Mouse (Mus musculus): ENCODE measurements around the gene Mov10. TPM values are rescaled to one million over a fixed set of nuclear protein-coding genes. Genes with fewer than 3 reads are reported as not detected.

The Mov10 gene
- polyA plus RNA-seq, 1 experiment from 2014 or later: 74.9 TPM

DNA sequence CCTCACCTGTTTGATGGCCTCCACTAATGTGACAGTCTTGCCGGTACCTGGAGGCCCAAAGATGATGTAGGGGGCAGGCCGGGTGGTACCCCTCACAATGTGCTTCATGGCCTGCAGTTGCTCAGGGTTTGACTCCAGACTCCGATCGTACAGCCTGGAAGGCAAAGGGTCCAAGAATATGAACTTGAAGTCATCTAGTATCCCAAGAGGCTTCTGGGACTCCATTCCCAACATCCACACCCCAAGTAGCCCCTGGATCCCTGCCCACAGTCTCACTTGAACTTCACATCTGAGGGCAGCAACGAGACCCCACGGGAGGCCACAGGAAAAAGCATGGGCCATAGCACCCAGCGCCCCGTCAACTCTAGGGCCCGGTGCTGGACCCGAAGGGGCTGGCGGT is 17.7 kb downstream of the Mov10 start:
- Histone ChIP-seq H3K4me1 (peaks cover 9% of the 10 kb centered on the region), H3K4me2 (replicated peaks) (no peak overlapping the region), H3K36me3 (peaks cover 88% of the 10 kb centered on the region), H3K4me3 (no peak overlapping the region), H3K27me3 (no peaks in the 10 kb centered on the region), H3K9me3 (no peaks in the 10 kb centered on the region), H3K9ac (no peak overlapping the region), H3K27ac (no peak overlapping the region)
- WGBS: 93% methylated on average over 11 of the region's 11 CpGs
- no peak for ATAC-seq (ENCODE audit: low FRiP score, low read depth)

DNA sequence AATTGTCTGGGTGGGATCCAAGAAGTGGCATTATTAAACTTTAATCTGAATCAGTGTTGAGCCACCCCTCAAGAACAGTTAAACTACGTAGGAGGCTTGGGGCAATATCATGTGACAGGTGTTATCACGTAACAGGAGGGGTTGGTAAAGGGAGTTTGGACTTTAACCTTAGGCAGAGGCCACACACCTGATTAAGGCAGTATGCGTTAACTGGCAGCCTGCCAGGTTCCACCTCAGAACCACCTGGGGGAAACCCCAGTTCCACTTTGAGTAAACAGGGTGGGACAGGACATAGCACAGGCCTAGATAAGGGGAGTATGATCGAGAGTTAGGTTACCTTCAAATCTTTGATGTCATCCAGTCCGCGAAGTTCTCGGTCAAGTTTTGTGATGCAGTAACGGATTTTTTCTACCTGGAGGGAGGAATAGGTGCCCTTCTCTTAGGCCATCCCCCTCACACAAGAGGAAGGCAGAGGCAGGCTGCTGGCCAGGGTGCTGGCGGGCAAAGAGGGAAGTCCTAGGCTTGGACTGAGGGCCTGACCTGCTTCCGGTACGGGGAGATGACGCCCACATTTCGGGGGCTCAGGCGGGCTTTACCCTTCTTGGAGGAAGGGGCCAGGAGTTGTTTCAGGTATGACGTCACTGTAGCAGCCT is 21.8 kb downstream of the Mov10 start:
- no peaks in the 10 kb centered on the region for H3K27me3 ChIP-seq
- H3K9me3 ChIP-seq: no peaks in the 10 kb centered on the region
- H3K4me3 ChIP-seq: no peak overlapping the region
- 77% methylated on average over 15 of the region's 15 CpGs for WGBS
- H3K9ac ChIP-seq: no peak overlapping the region
- ATAC-seq (ENCODE audit: low FRiP score, low read depth): no peak
- no peak overlapping the region for H3K27ac ChIP-seq
- no peak overlapping the region for H3K4me2 ChIP-seq (replicated peaks)
- peaks cover 50% of the 10 kb centered on the region for H3K4me1 ChIP-seq
- H3K36me3 ChIP-seq: peaks cover 92% of the 10 kb centered on the region

DNA sequence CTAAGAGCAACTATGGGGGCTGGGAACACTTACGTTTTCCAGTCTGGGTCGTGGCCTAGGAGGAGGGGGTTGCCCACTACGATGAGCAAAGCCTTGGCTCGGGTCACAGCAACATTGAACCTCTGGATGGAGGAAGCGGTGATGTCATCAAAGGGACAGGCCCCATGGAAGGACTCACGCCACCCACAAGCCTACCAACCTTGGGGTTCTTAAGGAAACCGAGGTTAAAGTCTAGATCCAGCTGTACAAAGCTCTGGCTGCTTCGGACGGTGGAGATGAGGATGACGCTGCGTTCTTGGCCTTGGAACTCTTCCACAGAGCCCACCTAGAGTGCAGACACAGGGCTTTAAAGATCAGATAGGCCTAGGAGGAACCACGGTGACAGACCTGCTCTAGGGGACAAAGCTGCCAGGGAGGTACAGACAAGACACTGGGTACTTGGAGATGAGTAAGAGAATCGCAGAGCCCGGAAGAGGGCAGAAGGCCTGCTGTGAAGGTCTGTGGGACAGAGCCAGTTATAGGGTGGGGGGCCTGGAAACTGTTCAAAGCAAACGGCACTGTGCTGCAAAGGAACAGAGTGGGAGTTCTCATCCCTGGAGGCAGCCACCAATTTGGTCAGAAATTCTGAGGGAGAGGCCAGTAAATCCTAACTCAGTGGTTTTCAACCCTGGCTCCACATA is 22.6 kb downstream of the Mov10 start:
- WGBS: 64% methylated on average over 15 of the region's 15 CpGs
- Histone ChIP-seq H3K27me3 (no peaks in the 10 kb centered on the region), H3K27ac (peak overlapping the region; percentile 87), H3K4me3 (no peak overlapping the region), H3K9ac (no peak overlapping the region), H3K4me2 (replicated peaks) (no peak overlapping the region), H3K9me3 (no peaks in the 10 kb centered on the region), H3K4me1 (peaks cover 58% of the 10 kb centered on the region), H3K36me3 (peaks cover 86% of the 10 kb centered on the region)
- ATAC-seq (ENCODE audit: low FRiP score, low read depth): no peak

DNA sequence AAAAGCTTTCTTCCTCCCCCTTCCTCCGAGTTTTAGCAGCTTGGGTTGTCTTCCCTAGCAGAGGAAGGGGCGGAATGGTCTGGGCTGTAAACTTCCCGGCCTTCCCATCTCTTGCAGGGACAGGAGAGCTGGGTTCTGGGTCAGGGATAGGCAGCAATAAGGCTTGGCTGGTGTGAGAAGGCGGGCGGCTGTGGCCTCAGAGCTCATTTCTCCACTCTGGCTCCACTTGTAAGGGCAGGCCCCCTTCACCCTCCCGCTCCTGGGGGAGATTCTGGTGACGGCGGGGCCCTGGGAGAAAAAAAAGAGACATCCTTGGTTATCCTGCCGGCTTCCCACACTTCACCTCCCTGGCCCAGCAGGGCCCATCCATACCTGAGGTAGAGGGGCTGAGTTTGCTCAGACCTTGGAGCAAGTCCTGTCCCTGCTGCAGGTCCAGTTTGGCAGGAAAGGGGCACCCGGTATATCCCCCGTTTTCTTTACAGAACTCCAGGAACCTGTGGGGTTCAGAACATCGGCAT is 23.4 kb downstream of the Mov10 start:
- WGBS: 50% methylated on average over 12 of the region's 12 CpGs
- Histone ChIP-seq H3K4me3 (no peak overlapping the region), H3K36me3 (peaks cover 78% of the 10 kb centered on the region)

DNA sequence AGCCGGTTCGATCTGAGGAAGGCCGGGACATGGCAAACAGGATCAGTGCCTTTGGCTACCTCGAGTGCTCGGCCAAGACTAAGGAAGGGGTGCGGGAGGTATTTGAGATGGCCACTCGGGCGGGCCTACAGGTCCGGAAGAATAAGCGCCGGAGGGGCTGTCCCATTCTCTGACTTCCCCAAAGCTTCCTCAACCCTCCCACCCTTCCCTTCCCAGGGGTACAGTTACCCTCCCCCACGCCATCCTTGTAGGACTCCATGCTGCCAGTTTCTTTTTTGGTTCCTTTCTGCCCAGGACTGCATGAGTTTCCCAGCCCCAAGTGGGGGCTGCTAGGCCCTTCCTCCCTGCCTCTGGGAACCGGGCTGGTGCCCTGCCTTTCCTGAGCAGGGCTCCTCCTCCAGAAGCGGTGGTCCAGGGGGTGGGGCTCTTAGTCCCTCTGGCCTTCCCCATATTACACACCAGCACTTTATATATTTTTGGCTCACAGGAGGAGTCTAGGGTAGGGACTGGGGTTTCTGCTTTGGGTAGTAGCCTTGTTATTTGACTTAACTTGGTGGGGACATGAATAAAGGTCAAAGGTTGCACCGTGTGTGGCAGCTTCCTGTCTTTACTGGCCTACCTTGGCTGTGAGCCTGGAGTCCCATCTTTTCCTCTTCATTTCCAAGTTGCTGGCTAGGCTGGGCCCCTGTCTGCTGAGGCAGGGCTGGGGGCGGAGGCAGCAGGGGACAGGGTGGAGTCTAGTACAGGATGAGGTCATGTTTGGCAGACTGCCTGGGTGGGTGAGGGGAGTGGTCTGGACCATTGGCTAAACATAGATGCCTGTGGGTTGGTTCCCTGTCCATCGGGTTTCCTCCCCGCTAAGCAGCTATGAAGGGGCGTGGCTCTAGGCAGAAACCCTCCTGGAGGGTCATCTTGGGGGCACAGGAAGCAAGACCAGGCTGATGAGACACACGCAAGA is 24.2 kb downstream of the Mov10 start:
- Histone ChIP-seq H3K27ac (peak overlapping the region; percentile 87), H3K4me2 (replicated peaks) (peak overlapping the region; percentile 41), H3K36me3 (peaks cover 69% of the 10 kb centered on the region), H3K4me3 (no peak overlapping the region), H3K9ac (peak overlapping the region; percentile 55; the same call in 1 of the 2 replicates), H3K9me3 (no peaks in the 10 kb centered on the region), H3K4me1 (peaks cover 72% of the 10 kb centered on the region), H3K27me3 (no peaks in the 10 kb centered on the region)
- 54% methylated on average over 20 of the region's 20 CpGs for WGBS
- ATAC-seq (ENCODE audit: low FRiP score, low read depth): peak; percentile 86

More for the DNA sequence above, 23.4 kb downstream of the Mov10 start:
- no peaks in the 10 kb centered on the region for H3K9me3 ChIP-seq
- no peaks in the 10 kb centered on the region for H3K27me3 ChIP-seq
- H3K4me2 ChIP-seq (replicated peaks): peak overlapping the region; percentile 41; the same call in 1 of the 2 replicates
- H3K9ac ChIP-seq: peak overlapping the region; percentile 31; the same call in 1 of the 2 replicates
- H3K4me1 ChIP-seq: peaks cover 66% of the 10 kb centered on the region
- H3K27ac ChIP-seq: peak overlapping the region; percentile 87
- no peak for ATAC-seq (ENCODE audit: low FRiP score, low read depth)

DNA sequence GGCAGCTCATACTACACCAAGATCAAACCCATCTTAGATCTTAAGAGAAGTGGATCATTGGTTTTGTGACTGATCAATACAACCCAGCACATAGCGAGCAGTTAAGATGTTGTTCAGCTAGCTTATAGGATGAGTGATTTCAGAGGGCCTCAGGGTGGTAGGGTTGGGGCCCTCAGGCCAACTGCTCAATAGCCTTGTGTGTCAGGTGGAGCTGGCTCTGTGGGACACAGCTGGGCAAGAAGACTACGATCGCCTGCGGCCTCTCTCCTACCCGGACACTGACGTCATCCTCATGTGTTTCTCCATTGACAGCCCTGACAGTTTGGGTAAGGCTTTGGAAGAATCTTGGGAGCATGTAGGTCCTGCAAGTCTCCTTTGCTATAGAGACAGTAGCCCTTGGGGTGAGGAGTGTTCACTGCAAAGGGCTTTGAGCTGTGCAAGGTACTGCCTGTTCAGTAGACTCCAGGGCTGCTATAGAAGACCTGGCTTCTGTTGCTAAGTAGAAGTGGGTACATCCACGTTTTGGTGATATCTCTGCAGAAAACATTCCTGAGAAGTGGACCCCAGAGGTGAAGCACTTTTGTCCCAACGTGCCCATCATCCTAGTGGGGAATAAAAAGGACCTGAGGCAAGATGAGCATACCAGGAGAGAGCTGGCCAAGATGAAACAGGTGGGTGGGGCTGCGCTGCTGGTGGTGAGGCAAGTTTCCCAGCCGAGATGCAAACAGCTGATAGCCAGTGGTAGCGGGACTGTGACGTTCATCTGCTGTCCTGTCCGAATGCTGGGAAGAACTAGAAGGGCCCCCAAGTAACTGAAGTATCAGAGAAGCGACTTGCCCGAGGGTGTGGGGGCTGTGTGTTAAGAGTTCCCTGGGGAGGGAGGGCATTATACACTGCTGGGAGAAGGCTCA is 25.7 kb downstream of the Mov10 start:
- peaks cover 61% of the 10 kb centered on the region for H3K36me3 ChIP-seq

DNA sequence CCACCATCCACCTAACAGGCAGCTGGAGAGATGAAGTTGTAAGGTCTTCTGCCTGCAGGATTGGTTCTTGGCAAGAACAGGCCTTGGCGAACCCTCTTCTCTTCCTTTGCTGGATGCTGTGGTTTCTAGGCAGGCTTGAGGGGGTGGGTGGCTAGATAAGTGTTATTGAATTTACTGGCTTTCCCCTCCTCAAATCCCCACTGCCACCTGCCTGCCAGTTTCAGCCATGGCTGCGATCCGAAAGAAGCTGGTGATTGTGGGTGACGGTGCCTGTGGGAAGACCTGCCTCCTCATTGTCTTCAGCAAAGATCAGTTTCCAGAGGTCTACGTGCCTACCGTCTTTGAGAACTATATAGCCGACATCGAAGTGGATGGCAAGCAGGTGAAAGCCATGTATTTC is 26.7 kb downstream of the Mov10 start:
- ATAC-seq (ENCODE audit: low FRiP score, low read depth): no peak
- Histone ChIP-seq H3K27me3 (no peaks in the 10 kb centered on the region), H3K36me3 (peaks cover 51% of the 10 kb centered on the region), H3K4me1 (peaks cover 72% of the 10 kb centered on the region), H3K9me3 (no peaks in the 10 kb centered on the region), H3K27ac (peak overlapping the region; percentile 90; the same call in 1 of the 2 replicates), H3K4me3 (peak overlapping the region; percentile 78), H3K9ac (0 out of 2 replicates have a peak overlapping the region, but pooled peaks have one; percentile 85), H3K4me2 (replicated peaks) (peak overlapping the region; percentile 91)
- WGBS: 87% methylated on average over 8 of the region's 8 CpGs

More for the DNA sequence above, 25.7 kb downstream of the Mov10 start:
- 71% methylated on average over 15 of the region's 15 CpGs for WGBS
- no peak overlapping the region for H3K9ac ChIP-seq
- H3K4me2 ChIP-seq (replicated peaks): no peak overlapping the region
- no peaks in the 10 kb centered on the region for H3K27me3 ChIP-seq
- H3K27ac ChIP-seq: no peak overlapping the region
- ATAC-seq (ENCODE audit: low FRiP score, low read depth): no peak
- H3K9me3 ChIP-seq: no peaks in the 10 kb centered on the region
- H3K4me1 ChIP-seq: peaks cover 72% of the 10 kb centered on the region
- no peak overlapping the region for H3K4me3 ChIP-seq

DNA sequence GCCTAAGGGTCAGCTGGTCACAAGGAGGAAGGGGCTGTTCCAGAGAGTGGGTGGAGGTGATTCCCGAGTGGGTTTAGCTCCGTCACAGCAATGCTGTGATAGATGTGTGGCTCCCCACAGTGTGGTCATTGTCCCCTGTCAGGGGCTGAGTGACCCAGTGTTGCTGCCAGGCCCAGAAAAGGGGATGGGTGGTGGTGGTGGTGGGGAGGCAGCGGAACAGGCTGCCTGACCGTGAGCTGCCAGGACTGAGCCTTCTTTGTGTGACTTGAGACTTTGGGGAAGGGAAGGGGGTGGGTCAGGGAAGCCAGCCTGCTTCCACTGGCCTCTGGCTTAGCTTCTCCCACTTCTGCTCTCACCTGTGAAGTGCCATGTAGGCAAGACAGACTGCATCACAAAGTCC is 27.3 kb downstream of the Mov10 start:
- H3K27me3 ChIP-seq: peaks cover under 1% of the 10 kb centered on the region; the same call in 1 of the 2 replicates
- H3K4me1 ChIP-seq: peaks cover 66% of the 10 kb centered on the region
- peak overlapping the region; percentile 90 for H3K27ac ChIP-seq
- H3K4me3 ChIP-seq: peak overlapping the region; percentile 78
- peak overlapping the region; percentile 85 for H3K9ac ChIP-seq
- ATAC-seq (ENCODE audit: low FRiP score, low read depth): no peak
- no peaks in the 10 kb centered on the region for H3K9me3 ChIP-seq
- WGBS: 16% methylated on average over 4 of the region's 4 CpGs
- H3K36me3 ChIP-seq: peaks cover 45% of the 10 kb centered on the region
- peak overlapping the region; percentile 91 for H3K4me2 ChIP-seq (replicated peaks)

- ATAC-seq (ENCODE audit: low FRiP score, low read depth): peak; percentile 39
- WGBS: 8% methylated on average over 6 of the region's 6 CpGs
- peaks cover 39% of the 10 kb centered on the region for H3K36me3 ChIP-seq
- H3K4me2 ChIP-seq (replicated peaks): peak overlapping the region; percentile 91
- peak overlapping the region; percentile 85 for H3K9ac ChIP-seq
- H3K27ac ChIP-seq: peak overlapping the region; percentile 90
- peak overlapping the region; percentile 78 for H3K4me3 ChIP-seq
- H3K27me3 ChIP-seq: peaks cover 6% of the 10 kb centered on the region
- no peaks in the 10 kb centered on the region for H3K9me3 ChIP-seq
- peaks cover 60% of the 10 kb centered on the region for H3K4me1 ChIP-seq
These were observed 27.9 kb downstream of the Mov10 start for GRCm38 (mm10) chr3:104790401-104790937.

DNA sequence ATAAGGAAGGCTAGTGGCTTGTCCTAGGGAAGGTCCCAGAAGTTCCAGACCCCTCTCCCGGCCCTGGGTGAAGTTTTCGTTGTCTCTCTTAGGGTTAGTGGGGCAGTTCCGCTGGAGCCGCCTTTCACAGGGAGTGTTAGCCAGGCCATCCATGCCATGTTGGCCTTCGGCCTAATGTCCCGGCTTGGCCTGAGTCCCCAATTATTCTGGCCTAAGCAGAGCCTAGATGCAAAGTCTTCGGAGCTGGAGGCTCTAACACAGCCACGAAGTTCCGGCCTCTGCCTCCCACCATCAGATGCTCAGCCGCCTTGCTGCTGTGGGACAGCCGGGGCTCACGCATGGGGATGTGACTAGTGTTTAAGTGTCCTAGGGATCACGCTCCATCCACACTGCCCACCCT is 28.5 kb downstream of the Mov10 start:
- no peak for ATAC-seq (ENCODE audit: low FRiP score, low read depth)
- 15% methylated on average over 13 of the region's 13 CpGs for WGBS
- peaks cover 54% of the 10 kb centered on the region for H3K4me1 ChIP-seq

DNA sequence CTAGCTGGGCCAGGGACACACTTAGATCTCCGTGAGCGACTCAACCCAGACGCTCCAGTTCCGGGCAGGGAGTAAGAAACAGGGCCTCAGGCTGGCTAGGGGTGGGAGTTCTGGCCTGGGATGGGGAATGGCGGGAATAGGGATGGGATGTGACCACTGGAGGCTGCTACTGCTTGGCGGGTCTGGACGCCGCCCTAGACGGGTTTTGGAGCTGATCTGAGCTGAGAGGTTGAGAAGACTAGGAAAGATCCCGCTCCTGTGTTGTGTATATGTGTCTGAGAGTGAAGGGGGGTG is 29.1 kb downstream of the Mov10 start:
- H3K27me3 ChIP-seq: peaks cover 18% of the 10 kb centered on the region
- H3K27ac ChIP-seq: peak overlapping the region; percentile 90
- peaks cover 27% of the 10 kb centered on the region for H3K36me3 ChIP-seq
- peak overlapping the region; percentile 91 for H3K4me2 ChIP-seq (replicated peaks)
- ATAC-seq (ENCODE audit: low FRiP score, low read depth): peak; percentile 12
- H3K9ac ChIP-seq: peak overlapping the region; percentile 85
- no peaks in the 10 kb centered on the region for H3K9me3 ChIP-seq
- peak overlapping the region; percentile 78 for H3K4me3 ChIP-seq
- peaks cover 48% of the 10 kb centered on the region for H3K4me1 ChIP-seq
- WGBS: under 1% methylated on average over 10 of the region's 10 CpGs

More for the DNA sequence above, 28.5 kb downstream of the Mov10 start:
- Histone ChIP-seq H3K9me3 (no peaks in the 10 kb centered on the region), H3K9ac (peak overlapping the region; percentile 85), H3K4me3 (peak overlapping the region; percentile 78), H3K27ac (peak overlapping the region; percentile 90), H3K27me3 (peaks cover 12% of the 10 kb centered on the region), H3K36me3 (peaks cover 33% of the 10 kb centered on the region), H3K4me2 (replicated peaks) (peak overlapping the region; percentile 91)

All from limb, embryonic 13.5 days (tissue).